20 mouse cellular contexts compared by ENCODE assay signal in the genomic region with DNA sequence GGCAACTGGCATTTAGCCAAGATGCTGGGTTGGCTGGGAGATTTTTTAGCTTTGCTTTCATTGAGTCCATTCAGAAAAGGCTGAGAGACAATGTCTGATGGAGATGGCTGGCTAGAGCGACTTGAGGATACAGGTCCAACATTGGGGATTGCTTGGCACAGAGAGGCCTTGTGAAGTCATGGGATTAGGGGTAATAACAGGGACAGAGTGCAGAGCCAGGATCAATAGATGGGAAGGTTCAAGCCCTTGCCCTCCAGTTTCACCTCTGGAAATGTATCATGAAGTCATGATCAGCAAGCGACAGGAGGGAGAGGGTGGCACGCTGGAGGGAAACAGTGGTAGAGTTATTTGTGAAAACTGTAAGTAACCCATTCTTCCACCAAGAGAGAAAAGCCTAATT.
DNase-seq lines count a peak whose midpoint lies in the region; ATAC-seq and TF ChIP-seq lines count a peak whose summit lies in the region.
"Had no signal": no experiment of that assay in that cellular context is flagged by ENCODE, and none has a peak within 500 bp of the region (broad histone marks: within the 10 kb centered on the region; RNA-seq: fewer than 3 reads in every experiment).

No protein-coding gene starts in this region.

- no peak overlapping the region for H3K9ac ChIP-seq in embryonic facial prominence, embryonic 14.5 days (ENCODE audit: low read depth, low read length)
- H3K9ac ChIP-seq in liver, postnatal 0 days (replicated peaks), result no peak overlapping the region
- H3K9ac ChIP-seq: embryonic facial prominence, embryonic 12.5 days; embryonic facial prominence, embryonic 15.5 days; forebrain, embryonic 12.5 days had no signal

- no peak for TF ChIP-seq CTCF in liver, postnatal 0 days (IDR thresholded peaks at IDR 0.05; ENCODE audit: low read depth)

- no peak for ATAC-seq in embryonic facial prominence, embryonic 14.5 days (ENCODE audit: low read depth)
- peak; percentile 87 for ATAC-seq in liver, postnatal 0 days
- ATAC-seq: forebrain, embryonic 14.5 days; forebrain, embryonic 16.5 days had no signal

- no peak overlapping the region for H3K4me3 ChIP-seq in embryonic facial prominence, embryonic 14.5 days (ENCODE audit: low read depth, low read length)
- H3K4me3 ChIP-seq in embryonic facial prominence, embryonic 10.5 days, result no peak overlapping the region
- no peak overlapping the region for H3K4me3 ChIP-seq in liver, postnatal 0 days (ENCODE audit: low read depth, low read length)
- H3K4me3 ChIP-seq: embryonic facial prominence, embryonic 12.5 days; embryonic facial prominence, embryonic 15.5 days; erythroblast, embryonic 14.5 days; forebrain, embryonic 10.5 days; forebrain, embryonic 12.5 days had no signal

- no peak overlapping the region for H3K27ac ChIP-seq in embryonic facial prominence, embryonic 14.5 days (replicated peaks; ENCODE audit: low read depth, low read length)
- no peak overlapping the region for H3K27ac ChIP-seq in embryonic facial prominence, embryonic 10.5 days (replicated peaks)
- no peak overlapping the region for H3K27ac ChIP-seq in liver, postnatal 0 days (ENCODE audit: low read depth)
- H3K27ac ChIP-seq: embryonic facial prominence, embryonic 12.5 days; embryonic facial prominence, embryonic 15.5 days; forebrain, embryonic 10.5 days; forebrain, embryonic 12.5 days had no signal

- 77% methylated on average over 3 of the region's 3 CpGs for WGBS in embryonic facial prominence, embryonic 14.5 days
- 87% methylated on average over 3 of the region's 3 CpGs for WGBS in embryonic facial prominence, embryonic 10.5 days
- 69% methylated on average over 3 of the region's 3 CpGs for WGBS in liver, postnatal 0 days (ENCODE audit: insufficient replicate concordance)

- H3K27me3 ChIP-seq in embryonic facial prominence, embryonic 14.5 days (replicated peaks; ENCODE audit: control insufficient read depth, insufficient read depth, low read length), result no peaks in the 10 kb centered on the region
- H3K27me3 ChIP-seq in embryonic facial prominence, embryonic 10.5 days (replicated peaks; ENCODE audit: low read depth, poor library complexity, severe bottlenecking), result no peaks in the 10 kb centered on the region
- H3K27me3 ChIP-seq in liver, postnatal 0 days (ENCODE audit: insufficient read depth, low read length), result no peaks in the 10 kb centered on the region
- H3K27me3 ChIP-seq: embryonic facial prominence, embryonic 12.5 days; embryonic facial prominence, embryonic 15.5 days; forebrain, embryonic 12.5 days had no signal

- H3K36me3 ChIP-seq in embryonic facial prominence, embryonic 14.5 days (ENCODE audit: control insufficient read depth, insufficient read depth, low read length), result no peaks in the 10 kb centered on the region
- no peaks in the 10 kb centered on the region for H3K36me3 ChIP-seq in embryonic facial prominence, embryonic 10.5 days (replicated peaks)
- no peaks in the 10 kb centered on the region for H3K36me3 ChIP-seq in liver, postnatal 0 days (replicated peaks; ENCODE audit: insufficient read depth, low read length)
- H3K36me3 ChIP-seq: embryonic facial prominence, embryonic 12.5 days; embryonic facial prominence, embryonic 15.5 days; forebrain, embryonic 10.5 days; forebrain, embryonic 12.5 days had no signal

- TF ChIP-seq EP300 in liver, postnatal 0 days (IDR thresholded peaks at IDR 0.05; ENCODE audit: low read depth), result no peak

- peaks cover 7% of the 10 kb centered on the region; the same call in 1 of the 2 replicates for H3K4me1 ChIP-seq in embryonic facial prominence, embryonic 14.5 days (ENCODE audit: control insufficient read depth, insufficient read depth, low read length)
- peaks cover 9% of the 10 kb centered on the region for H3K4me1 ChIP-seq in embryonic facial prominence, embryonic 10.5 days
- H3K4me1 ChIP-seq in liver, postnatal 0 days (ENCODE audit: insufficient read depth), result no peaks in the 10 kb centered on the region
- H3K4me1 ChIP-seq: forebrain, embryonic 10.5 days; forebrain, embryonic 12.5 days had no signal

- H3K4me2 ChIP-seq in embryonic facial prominence, embryonic 14.5 days (ENCODE audit: low read depth, low read length), result no peak overlapping the region
- no peak overlapping the region for H3K4me2 ChIP-seq in liver, postnatal 0 days (ENCODE audit: low read depth, low read length)
- H3K4me2 ChIP-seq: embryonic facial prominence, embryonic 12.5 days; embryonic facial prominence, embryonic 15.5 days; forebrain, embryonic 12.5 days had no signal

- no peaks in the 10 kb centered on the region for H3K9me3 ChIP-seq in embryonic facial prominence, embryonic 14.5 days (ENCODE audit: control insufficient read depth, low read length)
- no peaks in the 10 kb centered on the region for H3K9me3 ChIP-seq in embryonic facial prominence, embryonic 10.5 days
- H3K9me3 ChIP-seq in liver, postnatal 0 days (ENCODE audit: low read length), result no peaks in the 10 kb centered on the region
- H3K9me3 ChIP-seq: embryonic facial prominence, embryonic 12.5 days; embryonic facial prominence, embryonic 15.5 days; forebrain, embryonic 10.5 days; forebrain, embryonic 12.5 days had no signal

- peak; percentile 23 to 34 for DNase-seq in cerebellum, postnatal 10 days
- DNase-seq in cerebellum, postnatal 4 days (ENCODE audit: low spot score in 2 of 2), result no peak
- peak; percentile 2 for DNase-seq in embryonic facial prominence, embryonic 14.5 days (ENCODE audit: low spot score)
- no peak for DNase-seq in embryonic facial prominence, embryonic 10.5 days (ENCODE audit: low spot score)
- peak; percentile 14 for DNase-seq in liver, postnatal 0 days
- no peak for DNase-seq in liver
- DNase-seq: adrenal gland, adult 2 months; adrenal gland, postnatal 14 days; cerebellum, adult 11 months; cerebellum, adult 18-20 months; cerebellum, adult 8-10 months; cerebellum, postnatal 25 days; embryo, embryonic 11 days had no signal

Comparison
In these comparisons a context has a peak if more than half of its experiments do, and no peak if none do; other contexts are left out.
1. DNase-seq: peak in cerebellum, postnatal 10 days (2 of 2), embryonic facial prominence, embryonic 14.5 days (single experiment) and liver, postnatal 0 days (single experiment); none in cerebellum, postnatal 4 days (0 of 2), embryonic facial prominence, embryonic 10.5 days (single experiment) and liver (single experiment).